Mouse (Mus musculus): ENCODE results near the gene Grem1. TPM values are rescaled to one million over a fixed set of nuclear protein-coding genes. Genes with fewer than 3 reads are reported as not detected.

Grem1 gene
- polyA plus RNA-seq, 1 experiment from 2014 or later = 0.68 TPM

GRCm38 (mm10) chr2:113728581-113728980, 29.9 kb downstream of the Grem1 start:
- no peaks in the 10 kb centered on the region for H3K9me3 ChIP-seq
- H3K36me3 ChIP-seq (replicated peaks) = no peaks in the 10 kb centered on the region
- DNase-seq (ENCODE audit: extremely low spot score, low spot score) = no peak
- WGBS = 88% methylated on average over 3 of the region's 3 CpGs
- H3K4me1 ChIP-seq = peaks cover 3% of the 10 kb centered on the region; the same call in 1 of the 2 replicates
- H3K27ac ChIP-seq = no peak overlapping the region
- H3K4me3 ChIP-seq = no peak overlapping the region
- no peaks in the 10 kb centered on the region for H3K27me3 ChIP-seq (ENCODE audit: poor library complexity, severe bottlenecking)

DNA sequence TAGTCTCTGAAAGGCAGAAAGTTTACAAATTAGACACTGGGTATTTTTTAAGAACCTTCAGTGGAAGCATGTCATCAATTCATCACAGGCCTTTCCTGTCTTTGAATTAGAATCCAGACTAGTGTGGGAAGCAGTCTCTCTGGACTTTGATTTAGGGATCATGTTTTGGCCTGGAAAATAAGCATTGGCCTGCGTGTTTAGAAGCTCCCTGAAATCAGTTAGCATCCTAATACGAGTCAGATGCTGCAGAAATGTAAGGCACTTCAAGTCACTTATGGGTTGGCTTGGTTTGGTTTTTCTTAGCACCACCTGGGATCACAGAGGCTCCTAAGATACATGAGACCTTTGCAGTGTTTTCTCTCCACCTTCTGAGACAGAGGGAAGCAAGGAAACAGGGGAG, 43.6 kb downstream of the Grem1 start:
- WGBS = 71% methylated on average over 2 of the region's 2 CpGs
- Histone ChIP-seq H3K4me3 (no peak overlapping the region), H3K9me3 (no peaks in the 10 kb centered on the region), H3K36me3 (replicated peaks) (no peaks in the 10 kb centered on the region), H3K27ac (no peak overlapping the region), H3K4me1 (no peaks in the 10 kb centered on the region), H3K27me3 (ENCODE audit: poor library complexity, severe bottlenecking) (no peaks in the 10 kb centered on the region)
- no peak for DNase-seq (ENCODE audit: extremely low spot score, low spot score)

DNA sequence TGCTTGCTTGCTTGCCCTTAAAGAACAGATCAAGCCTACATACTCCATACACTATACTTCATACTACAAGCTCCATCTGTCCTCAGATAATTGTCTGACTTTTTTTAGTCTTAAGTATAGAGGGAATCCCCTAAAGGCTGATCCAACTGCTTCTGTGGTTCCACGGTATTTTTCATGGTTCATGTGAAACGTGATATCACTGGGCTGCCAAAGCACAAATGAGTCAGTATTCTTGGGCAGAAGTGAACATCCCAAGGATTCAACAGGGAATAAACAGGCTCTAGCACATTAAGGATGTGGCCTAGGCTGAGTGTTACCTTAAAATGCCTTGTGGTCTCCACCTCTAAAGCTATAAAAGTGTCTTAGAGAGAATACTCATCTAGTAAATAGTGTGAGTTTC, 45.0 kb downstream of the Grem1 start:
- H3K4me1 ChIP-seq = no peaks in the 10 kb centered on the region
- no peak overlapping the region for H3K27ac ChIP-seq
- H3K27me3 ChIP-seq (ENCODE audit: poor library complexity, severe bottlenecking) = no peaks in the 10 kb centered on the region
- no peaks in the 10 kb centered on the region for H3K36me3 ChIP-seq (replicated peaks)
- no peak overlapping the region for H3K4me3 ChIP-seq
- no peaks in the 10 kb centered on the region for H3K9me3 ChIP-seq
- DNase-seq (ENCODE audit: extremely low spot score, low spot score) = no peak
- 79% methylated on average over 2 of the region's 2 CpGs for WGBS

DNA sequence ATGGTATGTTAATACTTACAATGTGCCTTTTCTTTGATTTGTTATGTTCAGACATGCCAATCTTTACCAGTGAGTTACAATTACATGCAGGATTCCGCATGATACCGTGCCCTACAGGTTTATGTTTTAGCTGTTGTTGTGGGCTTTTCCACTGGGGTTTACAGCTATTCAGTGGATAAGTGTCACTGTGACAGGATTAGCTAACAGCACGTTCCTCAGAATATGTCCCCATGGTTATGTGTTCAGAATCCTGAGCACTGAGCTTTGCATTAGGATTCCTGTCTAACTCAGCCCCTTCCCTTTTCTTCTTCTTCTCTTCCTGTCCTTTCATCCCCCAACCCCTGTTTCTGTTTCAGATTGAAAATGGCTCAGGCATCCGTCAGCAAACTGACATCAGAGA, 50.9 kb downstream of the Grem1 start:
- no peak for DNase-seq (ENCODE audit: extremely low spot score, low spot score)
- 81% methylated on average over 4 of the region's 4 CpGs for WGBS
- Histone ChIP-seq H3K9me3 (no peaks in the 10 kb centered on the region), H3K36me3 (replicated peaks) (no peaks in the 10 kb centered on the region), H3K27ac (no peak overlapping the region), H3K27me3 (ENCODE audit: poor library complexity, severe bottlenecking) (no peaks in the 10 kb centered on the region), H3K4me3 (no peak overlapping the region), H3K4me1 (no peaks in the 10 kb centered on the region)

GRCm38 (mm10) chr2:113701507-113701906, 56.9 kb downstream of the Grem1 start:
- Histone ChIP-seq H3K4me3 (no peak overlapping the region), H3K9me3 (no peaks in the 10 kb centered on the region), H3K27ac (no peak overlapping the region), H3K27me3 (ENCODE audit: poor library complexity, severe bottlenecking) (no peaks in the 10 kb centered on the region), H3K36me3 (replicated peaks) (no peaks in the 10 kb centered on the region), H3K4me1 (no peaks in the 10 kb centered on the region)
- no peak for DNase-seq (ENCODE audit: extremely low spot score, low spot score)
- WGBS = 85% methylated on average over 5 of the region's 5 CpGs

GRCm38 (mm10) chr2:113696647-113697046, 61.8 kb downstream of the Grem1 start:
- no peak overlapping the region for H3K4me3 ChIP-seq
- H3K27me3 ChIP-seq (ENCODE audit: poor library complexity, severe bottlenecking) = no peaks in the 10 kb centered on the region
- H3K4me1 ChIP-seq = peaks cover 13% of the 10 kb centered on the region
- H3K36me3 ChIP-seq (replicated peaks) = no peaks in the 10 kb centered on the region
- no peak for DNase-seq (ENCODE audit: extremely low spot score, low spot score)
- WGBS = 87% methylated on average over 5 of the region's 5 CpGs
- H3K27ac ChIP-seq = no peak overlapping the region
- H3K9me3 ChIP-seq = no peaks in the 10 kb centered on the region

GRCm38 (mm10) chr2:113696222-113696621, 62.2 kb downstream of the Grem1 start:
- Histone ChIP-seq H3K27ac (no peak overlapping the region), H3K36me3 (replicated peaks) (no peaks in the 10 kb centered on the region), H3K27me3 (ENCODE audit: poor library complexity, severe bottlenecking) (no peaks in the 10 kb centered on the region), H3K4me1 (peaks cover 13% of the 10 kb centered on the region), H3K4me3 (no peak overlapping the region), H3K9me3 (no peaks in the 10 kb centered on the region)
- no peak for DNase-seq (ENCODE audit: extremely low spot score, low spot score)
- 92% methylated on average over 3 of the region's 3 CpGs for WGBS

Other genes starting within 250 kb of the Grem1 start
- 16.6 and 17.9 TPM in 2 replicates for gene Scg5, start 70.5 kb upstream of the Grem1 start, polyA plus RNA-seq (2016; fragmentation: Nextera tagmentation; extraction: Ambion mirVana)
- gene Arhgap11a, start 90.0 kb upstream of the Grem1 start, polyA plus RNA-seq (2016; fragmentation: Nextera tagmentation; extraction: Ambion mirVana) = 39.2 and 40.2 TPM in 2 replicates